Mouse (Mus musculus) testis, adult 2 months (tissue): ENCODE results near the gene Samd4b. TPM values are rescaled to one million over a fixed set of nuclear protein-coding genes. Genes with fewer than 3 reads are reported as not detected.

Experiments used
- H3K27ac ChIP-seq: fragments of 200-500 bp; 2 replicates; pipeline ENCODE4 v1.5.1; 2012; ENCODE audit warnings: low read depth, low read length; ENCODE audit not compliant: control insufficient read depth, insufficient read depth
- H3K27me3 ChIP-seq: fragments of 200-500 bp; 2 replicates; pipeline ENCODE4 v1.6.1; 2012; ENCODE audit warnings: mild to moderate bottlenecking, low read length, moderate library complexity; ENCODE audit not compliant: control insufficient read depth, insufficient read depth
- H3K36me3 ChIP-seq: fragments of 200-500 bp; 2 replicates; pipeline ENCODE4 v1.6.1; 2012; ENCODE audit warnings: mild to moderate bottlenecking, low read length; ENCODE audit not compliant: control insufficient read depth, insufficient read depth
- H3K4me1 ChIP-seq: fragments of 200-500 bp; 2 replicates; pipeline ENCODE4 v1.6.1; 2012; ENCODE audit warnings: low read length; ENCODE audit not compliant: control insufficient read depth, insufficient read depth
- H3K4me3 ChIP-seq: fragments of 200-500 bp; 2 replicates; pipeline ENCODE4 v1.5.1; 2012; ENCODE audit warnings: low read depth, mild to moderate bottlenecking, low read length, moderate library complexity, mixed read lengths; ENCODE audit not compliant: control insufficient read depth
- CTCF ChIP-seq: fragments of 200-500 bp; IDR thresholded peaks from 2 replicates; pipeline ENCODE4 v1.5.1; 2012; ENCODE audit warnings: low read depth, mild to moderate bottlenecking, inconsistent platforms, low read length, moderate library complexity; ENCODE audit not compliant: control insufficient read depth, insufficient read depth, insufficient replicate concordance
- POLR2A ChIP-seq: fragments of 200-500 bp; IDR thresholded peaks from 2 replicates; pipeline ENCODE4 v1.6.1; 2012; ENCODE audit warnings: low read depth, mild to moderate bottlenecking, inconsistent platforms, low read length, moderate library complexity; ENCODE audit not compliant: control insufficient read depth
- polyA plus RNA-seq: library from polyadenylated mRNA; depleted of rRNA; stranded (reverse); fragments of >200 nt; gene quantifications from 2 replicates; pipeline ENCODE4 v1.2.3, GENCODE M21; 2012; rRNA removed

Gene Samd4b
- polyA plus RNA-seq: 234 and 246 TPM in 2 replicates

DNA sequence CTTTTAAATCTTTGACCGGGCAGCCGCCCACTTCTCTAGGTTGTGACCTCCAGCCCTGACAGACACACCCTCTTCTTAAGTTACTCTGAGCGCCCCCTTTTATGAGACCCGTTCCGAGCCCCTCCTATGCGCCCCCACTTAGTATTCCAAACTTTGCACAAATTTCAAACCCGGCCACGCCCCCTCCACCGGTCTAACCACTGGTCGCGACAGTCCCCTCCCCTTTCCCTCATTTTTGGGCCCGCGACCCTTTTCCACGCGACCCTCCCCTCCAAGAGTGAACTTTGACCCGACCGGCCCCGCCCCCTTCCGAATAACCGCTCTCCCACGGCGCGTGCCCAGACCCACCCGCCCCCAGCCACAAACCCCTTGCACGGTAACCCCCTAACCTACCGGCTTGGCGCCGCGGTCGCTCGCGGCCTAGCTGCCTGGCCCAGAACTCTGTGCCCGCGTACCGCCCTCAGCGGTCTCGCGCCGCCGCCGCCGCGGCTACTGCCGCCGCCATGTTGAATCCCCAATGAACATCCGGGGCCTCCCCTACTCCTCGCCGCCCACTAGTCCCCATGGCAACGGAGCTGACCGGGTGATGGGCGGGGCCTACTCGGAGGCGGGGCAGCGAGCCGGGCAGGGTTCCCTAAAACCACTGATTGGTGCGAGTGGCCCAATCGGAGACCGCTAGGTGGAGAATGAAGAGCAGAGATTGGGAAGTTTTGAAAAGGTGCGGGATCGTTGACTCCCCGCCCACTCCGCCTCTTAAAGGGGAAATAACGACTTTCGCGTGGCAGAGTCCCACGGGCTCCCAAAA is at the start of gene Samd4b, which contains the start of gene Pak4:
TSS of gene Samd4b (minus strand) at position 503 of the 805 bp plus-strand sequence.
TSS of gene Pak4 (minus strand) at position 544 of the 805 bp plus-strand sequence.
- Histone ChIP-seq H3K4me3 (peak within 1 kb of the TSS; percentile 91), H3K27me3 (no peaks in the 10 kb centered on the region), H3K36me3 (no peaks in the 10 kb centered on the region), H3K4me1 (peaks cover 27% of the 10 kb centered on the region), H3K27ac (peak within 1 kb of the TSS; percentile 89)
- TF ChIP-seq CTCF (no peak), POLR2A (peak; percentile 77; the same call in 1 of the 2 replicates)

DNA sequence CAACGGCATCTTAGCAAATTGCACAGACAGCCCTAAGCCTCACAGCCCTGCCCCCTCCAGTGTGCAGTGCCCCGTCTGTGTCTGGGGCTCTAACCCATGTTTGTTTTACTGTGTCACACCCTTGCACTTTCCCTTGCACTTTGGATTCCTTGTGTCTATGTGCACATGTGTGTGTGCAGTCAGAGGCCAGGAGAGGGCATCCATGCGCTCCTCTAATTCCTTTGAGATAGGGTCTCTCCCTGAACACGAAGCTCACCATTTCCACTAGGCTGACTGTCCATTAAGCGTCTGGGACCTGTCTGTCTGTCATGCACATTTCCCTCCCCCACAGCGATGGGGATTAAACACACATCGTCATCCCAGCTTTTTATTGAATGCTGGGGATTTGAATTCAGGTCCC is 49.1 kb upstream of the Samd4b start:
- Histone ChIP-seq H3K4me1 (no peaks in the 10 kb centered on the region), H3K27me3 (no peaks in the 10 kb centered on the region), H3K36me3 (no peaks in the 10 kb centered on the region), H3K27ac (no peak overlapping the region), H3K4me3 (no peak overlapping the region)
- no peak for TF ChIP-seq POLR2A

DNA sequence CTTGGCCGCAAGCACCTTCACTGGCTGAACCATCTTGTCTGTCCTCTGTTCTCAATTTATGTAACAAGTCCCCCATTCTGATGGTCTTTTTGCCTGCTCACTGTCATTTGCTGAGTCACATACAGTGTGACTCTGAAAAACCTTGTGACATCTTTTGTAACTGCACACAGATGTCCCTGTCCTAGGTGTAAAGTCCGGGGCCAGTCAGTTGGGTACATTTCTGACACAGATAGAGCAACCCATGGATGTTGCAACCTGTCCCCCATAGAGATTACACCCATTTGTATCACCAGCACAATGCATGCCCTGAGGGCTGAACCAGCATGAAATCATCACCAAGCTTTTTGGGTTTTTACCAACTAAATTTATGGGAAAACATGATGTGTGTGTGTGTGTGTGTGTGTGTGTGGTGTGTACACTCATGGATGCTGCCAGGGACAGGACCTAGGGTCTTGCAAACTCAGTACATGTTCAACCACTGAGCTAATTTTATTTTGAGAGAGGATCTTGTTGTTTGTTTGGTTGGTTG is 48.1 kb upstream of the Samd4b start:
- no peak for TF ChIP-seq CTCF
- no peak for TF ChIP-seq POLR2A
- no peaks in the 10 kb centered on the region for H3K36me3 ChIP-seq
- no peaks in the 10 kb centered on the region for H3K4me1 ChIP-seq
- no peak overlapping the region for H3K27ac ChIP-seq
- H3K27me3 ChIP-seq: no peaks in the 10 kb centered on the region
- no peak overlapping the region for H3K4me3 ChIP-seq

DNA sequence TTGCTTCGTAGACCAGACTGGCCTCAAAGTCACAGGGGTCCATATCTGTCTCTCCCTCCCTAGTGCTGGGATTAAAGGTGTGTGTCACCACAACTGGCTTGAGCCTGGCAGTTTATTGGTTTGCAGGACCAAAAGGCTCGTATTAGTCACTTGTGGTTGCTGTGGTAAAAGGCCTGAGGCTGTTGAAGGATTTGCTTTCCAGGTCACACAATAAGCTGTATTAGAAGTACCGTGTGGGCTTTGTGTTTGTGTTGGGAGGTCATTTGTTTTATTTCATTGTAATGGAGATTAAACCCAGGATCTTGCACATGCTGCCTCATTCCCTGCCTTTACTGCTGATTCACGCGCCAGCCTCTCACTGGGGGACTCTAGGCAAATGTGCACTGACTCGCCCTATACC is 47.4 kb upstream of the Samd4b start:
- H3K27ac ChIP-seq: no peak overlapping the region
- no peaks in the 10 kb centered on the region for H3K27me3 ChIP-seq
- no peaks in the 10 kb centered on the region for H3K4me1 ChIP-seq
- no peak overlapping the region for H3K4me3 ChIP-seq
- no peaks in the 10 kb centered on the region for H3K36me3 ChIP-seq
- no peak for TF ChIP-seq CTCF
- no peak for TF ChIP-seq POLR2A

DNA sequence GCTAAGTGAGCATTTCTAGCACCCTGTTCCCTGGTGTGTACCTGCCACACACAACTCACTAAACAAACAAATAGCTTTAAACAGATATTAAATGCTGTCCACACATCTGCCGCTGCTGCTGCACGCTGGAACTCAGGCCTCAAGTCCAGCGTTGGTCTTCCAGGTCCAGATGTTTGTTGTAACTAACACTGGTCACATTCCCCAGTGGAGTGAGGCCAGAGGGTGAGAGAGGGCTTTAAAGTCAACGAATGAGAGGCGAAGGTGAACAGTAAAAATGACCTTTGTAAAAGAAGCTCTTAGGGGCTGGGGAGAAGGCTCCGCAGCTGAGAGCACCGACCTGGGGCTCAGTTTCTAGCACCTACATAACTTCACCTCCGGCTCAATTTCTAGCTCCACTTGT is 43.6 kb upstream of the Samd4b start:
- Histone ChIP-seq H3K4me1 (peaks cover 5% of the 10 kb centered on the region), H3K27me3 (no peaks in the 10 kb centered on the region), H3K4me3 (no peak overlapping the region), H3K36me3 (no peaks in the 10 kb centered on the region), H3K27ac (no peak overlapping the region)
- TF ChIP-seq POLR2A (no peak), CTCF (no peak)

DNA sequence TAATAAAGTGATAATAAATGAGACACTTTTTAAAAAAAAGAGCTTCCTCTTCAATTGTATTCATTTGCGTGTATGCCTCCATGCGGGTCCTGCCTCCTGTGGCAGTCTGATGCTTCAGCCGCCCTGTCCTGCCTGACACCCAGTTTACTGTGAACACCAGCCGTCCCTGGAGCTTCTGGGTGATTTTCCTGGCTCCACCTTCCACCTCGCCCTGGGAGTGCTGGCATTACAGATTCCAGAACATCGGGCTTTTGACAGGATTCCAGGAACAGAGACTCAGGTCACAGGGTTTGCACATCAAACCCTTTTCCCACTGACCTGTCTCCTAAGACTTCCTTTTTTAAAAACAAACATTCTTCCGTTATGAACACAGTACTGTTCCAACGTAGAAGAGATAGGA is 39.6 kb upstream of the Samd4b start:
- Histone ChIP-seq H3K4me3 (no peak overlapping the region), H3K4me1 (peaks cover 5% of the 10 kb centered on the region), H3K27me3 (no peaks in the 10 kb centered on the region), H3K36me3 (no peaks in the 10 kb centered on the region), H3K27ac (no peak overlapping the region)
- TF ChIP-seq CTCF (no peak), POLR2A (no peak)

DNA sequence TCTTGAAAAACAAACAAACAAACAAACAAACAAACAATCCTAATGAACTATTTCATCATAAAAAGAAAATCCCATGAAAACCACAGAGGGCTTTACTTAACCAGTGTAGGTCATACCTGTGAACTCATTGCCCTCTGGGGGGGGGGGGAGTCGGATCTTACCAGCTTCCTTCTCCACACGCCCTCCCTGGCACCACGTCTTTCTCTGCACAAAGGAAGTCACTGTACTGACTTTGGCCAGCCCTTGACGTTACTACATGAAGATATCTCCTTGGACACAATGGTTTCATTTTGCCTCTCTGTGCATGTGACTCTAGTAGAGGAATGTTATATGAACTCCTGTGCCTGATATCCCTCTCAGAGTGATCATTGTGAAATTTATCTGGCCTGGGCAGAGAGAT is 36.2 kb upstream of the Samd4b start:
- no peaks in the 10 kb centered on the region for H3K36me3 ChIP-seq
- H3K4me1 ChIP-seq: peaks cover 9% of the 10 kb centered on the region
- peaks cover 3% of the 10 kb centered on the region for H3K27me3 ChIP-seq
- no peak overlapping the region for H3K27ac ChIP-seq
- no peak for TF ChIP-seq CTCF
- TF ChIP-seq POLR2A: no peak
- no peak overlapping the region for H3K4me3 ChIP-seq
